Mouse (Mus musculus) right cerebral cortex, postnatal 10 days (tissue): ENCODE results near the gene Olfr193.
"Not testable (repeated sequence)": the region's sequence is repeated elsewhere in the genome, so short reads cannot be mapped to it uniquely, and the experiment has no call there.

ENCODE experiments used
- DNase-seq, 2 experiments: peaks; one replicate each; pipeline ENCODE4 v3.0.0; 2021; ENCODE audit warnings: low spot score in 2 of 2

Gene Olfr193

DNA sequence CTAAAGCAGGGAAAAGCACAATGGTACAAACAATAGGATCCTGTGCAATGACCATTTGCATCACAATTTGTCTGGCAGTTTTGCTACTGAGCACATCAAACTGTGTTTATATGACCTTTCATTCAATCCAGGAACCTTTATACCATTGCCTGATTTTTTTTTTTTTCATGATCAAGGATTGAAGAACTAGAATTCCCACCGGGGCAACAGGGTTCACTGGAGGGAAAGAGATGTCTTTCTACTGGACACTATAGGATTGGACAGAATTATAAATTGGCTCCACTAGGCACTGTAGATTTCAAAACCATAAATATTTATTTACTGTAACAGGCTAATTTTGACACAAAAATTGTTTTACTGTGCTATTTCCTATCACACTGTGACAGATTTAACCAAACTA is at the start of gene Olfr193:
Gene Olfr193, minus strand, starts transcription at position 101 of the 400 bp plus-strand sequence.
- no peak for DNase-seq

- DNase-seq, result no peak
Measured at GRCm38 (mm10) chr16:59151996-59152395, 40.3 kb upstream of the Olfr193 start.

DNA sequence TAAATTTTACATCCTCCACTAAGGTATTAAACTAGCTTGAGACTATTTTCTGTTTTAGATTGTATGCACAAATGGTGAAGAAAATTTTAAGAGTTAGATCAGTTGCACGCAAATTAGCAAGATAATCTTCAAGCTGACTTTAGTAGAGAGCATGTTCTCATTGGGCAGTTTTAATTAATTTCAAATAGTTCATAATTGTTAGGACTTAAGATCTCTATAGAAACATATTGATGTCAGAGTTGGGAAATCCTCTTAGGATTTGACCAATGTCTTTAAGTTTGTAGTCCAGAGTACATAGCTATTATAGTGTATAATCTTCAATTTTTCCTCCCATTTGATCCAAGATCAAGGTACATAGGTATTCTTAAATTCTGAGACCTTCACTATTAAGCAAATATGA is 35.1 kb upstream of the Olfr193 start, which contains the start of gene Olfr195:
Gene Olfr195, plus strand, starts transcription at position 301 of the 400 bp plus-strand sequence.
- no peak for DNase-seq

DNA sequence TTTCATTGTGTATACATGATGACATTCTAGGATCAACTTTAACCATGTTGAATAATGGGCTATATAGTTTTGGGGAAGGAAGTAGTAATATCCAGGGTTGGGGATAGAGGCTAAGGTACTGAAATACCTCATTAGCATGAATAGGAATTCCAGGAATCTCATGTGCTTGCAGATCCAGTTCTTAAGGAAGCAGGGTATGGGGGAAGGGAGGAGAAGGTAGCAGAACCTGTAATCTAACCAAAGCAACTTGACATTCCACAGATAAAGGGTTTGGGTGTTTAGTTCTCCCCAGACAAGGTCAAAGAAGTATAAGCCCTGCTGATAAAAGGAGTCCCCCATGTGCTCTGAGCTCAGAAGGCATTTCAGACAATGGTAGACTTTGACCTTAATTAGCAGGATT is 29.4 kb upstream of the Olfr193 start:
- DNase-seq, result no peak

- no peak for DNase-seq
Measured at GRCm38 (mm10) chr16:59130740-59131139, 19.1 kb upstream of the Olfr193 start.

DNA sequence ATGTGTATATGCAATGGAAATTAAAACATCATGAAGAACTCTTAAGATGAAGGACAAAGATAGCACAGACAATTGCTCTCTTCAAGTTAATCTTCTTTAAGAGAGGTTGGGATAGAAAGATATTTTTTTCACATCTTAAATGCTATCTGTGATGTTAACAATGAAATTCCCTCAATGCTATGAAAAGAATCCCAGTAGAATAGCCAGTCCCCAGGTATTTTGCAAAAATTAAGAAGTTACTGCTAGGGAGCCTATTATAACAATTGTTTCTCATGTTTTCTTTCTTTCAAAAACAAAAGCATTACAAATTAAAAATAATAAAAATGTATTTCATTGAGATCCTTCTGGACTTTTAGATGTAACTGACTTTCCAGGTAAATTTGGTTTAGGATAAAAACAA is 9.3 kb upstream of the Olfr193 start, which contains the start of gene Olfr194:
Gene Olfr194, minus strand, starts transcription at position 101 of the 400 bp plus-strand sequence.
- DNase-seq, result no peak

DNA sequence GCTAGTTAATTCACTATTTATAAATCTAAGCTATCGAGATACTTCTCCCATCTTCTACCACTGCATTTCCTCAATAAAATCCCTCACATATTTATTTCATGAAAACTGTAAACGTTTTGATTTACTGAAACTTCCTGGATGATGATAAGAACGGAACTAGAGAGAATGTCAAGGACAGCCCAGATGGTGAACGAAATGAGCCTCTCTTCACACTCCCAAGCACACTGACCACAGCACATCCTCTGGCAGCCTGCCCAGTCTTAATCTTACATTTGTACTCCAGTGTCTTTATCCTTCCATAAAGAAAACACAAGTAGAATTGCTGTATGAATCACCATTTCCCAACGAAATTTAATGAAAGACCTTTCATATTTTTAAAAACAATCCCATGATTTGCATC is 3.2 kb downstream of the Olfr193 start:
- DNase-seq, result not testable (repeated sequence)

- no peak for DNase-seq
Measured at GRCm38 (mm10) chr16:59105312-59105711, 6.4 kb downstream of the Olfr193 start.

GRCm38 (mm10) chr16:59089722-59090121 is 22.0 kb downstream of the Olfr193 start, which contains the start of gene Olfr191:
Gene Olfr191, minus strand, starts transcription at chr16:59089822.
- DNase-seq, result not testable (repeated sequence)

DNA sequence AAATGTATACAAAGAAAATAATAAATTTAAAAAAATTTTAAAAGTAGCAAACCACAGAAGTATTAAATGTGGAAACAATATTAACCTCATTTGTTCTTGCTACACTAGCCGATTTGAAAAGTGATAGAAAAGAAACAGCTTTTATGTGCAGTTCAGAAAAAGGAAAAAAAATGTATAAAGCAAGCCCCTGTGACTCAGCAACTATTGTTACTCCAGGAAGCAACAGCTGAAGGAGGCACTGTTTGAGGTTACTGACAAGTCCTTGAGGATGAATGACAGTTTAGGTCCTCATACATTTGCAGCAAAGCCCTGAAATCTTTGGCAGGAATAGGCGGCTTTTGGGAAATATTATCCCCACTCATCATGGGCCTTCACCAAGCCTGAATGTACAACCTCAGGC is 30.6 kb downstream of the Olfr193 start:
- not testable (repeated sequence) for DNase-seq

GRCm38 (mm10) chr16:59077905-59078304 is 33.8 kb downstream of the Olfr193 start, which contains the start of gene Olfr190:
Gene Olfr190, minus strand, starts transcription at chr16:59078005.
- no peak for DNase-seq

GRCm38 (mm10) chr16:59073520-59073919 is 38.2 kb downstream of the Olfr193 start:
- DNase-seq, result no peak

- DNase-seq, result no peak
Measured at GRCm38 (mm10) chr16:59071755-59072154, 39.9 kb downstream of the Olfr193 start.

- DNase-seq, result not testable (repeated sequence)
Measured at GRCm38 (mm10) chr16:59062411-59062810, 49.3 kb downstream of the Olfr193 start.
